In genomic region chr12:83775621-83776020, GRCm38 (mm10) we compare ENCODE assay signal across 20 mouse cellular contexts. TPM values are rescaled to one million over a fixed set of nuclear protein-coding genes. Genes with fewer than 3 reads are reported as not detected.
DNase-seq lines count a peak whose midpoint lies in the region; ATAC-seq and TF ChIP-seq lines count a peak whose summit lies in the region.
"Had no signal": no experiment of that assay in that cellular context is flagged by ENCODE, and none has a peak within 500 bp of the region (broad histone marks: within the 10 kb centered on the region; RNA-seq: fewer than 3 reads in every experiment).

No protein-coding gene starts in this region.

- no peak for ATAC-seq in hindbrain, postnatal 0 days
- ATAC-seq: forebrain, embryonic 13.5 days; forebrain, embryonic 15.5 days had no signal

- 0 out of 2 replicates have a peak, but pooled peaks cover 6% of the 10 kb centered on the region for H3K27me3 ChIP-seq in hindbrain, embryonic 10.5 days (ENCODE audit: insufficient read depth, poor library complexity, severe bottlenecking)
- no peaks in the 10 kb centered on the region for H3K27me3 ChIP-seq in hindbrain, postnatal 0 days (ENCODE audit: insufficient read depth, low read length)
- H3K27me3 ChIP-seq: embryonic facial prominence, embryonic 13.5 days; embryonic facial prominence, embryonic 15.5 days; forebrain, embryonic 13.5 days; forebrain, embryonic 15.5 days had no signal

- H3K4me3 ChIP-seq in hindbrain, embryonic 10.5 days = no peak overlapping the region
- H3K4me3 ChIP-seq in hindbrain, postnatal 0 days (ENCODE audit: low read length) = no peak overlapping the region
- H3K4me3 ChIP-seq: embryonic facial prominence, embryonic 13.5 days; embryonic facial prominence, embryonic 15.5 days; erythroblast, embryonic 14.5 days; forebrain, embryonic 13.5 days; forebrain, embryonic 15.5 days had no signal

- DNase-seq in cerebellum, postnatal 14 days = peak; percentile 58 to 59
- DNase-seq in cerebellum, adult 8-10 months = no peak
- no peak for DNase-seq in hindbrain, embryonic 10.5 days (ENCODE audit: low spot score)
- DNase-seq in hindbrain, postnatal 0 days (ENCODE audit: low spot score) = no peak
- DNase-seq: adrenal gland, adult 2 months; adrenal gland, postnatal 10 days; adrenal gland, postnatal 25 days; cerebellum, adult 11 months; cerebellum, adult 18-20 months; cerebellum, adult 9-11 months; cerebellum, postnatal 36 days; embryo, embryonic 11 days had no signal

- H3K27ac ChIP-seq in hindbrain, embryonic 10.5 days = peak overlapping the region; percentile 62
- H3K27ac ChIP-seq in hindbrain, postnatal 0 days = no peak overlapping the region
- H3K27ac ChIP-seq: embryonic facial prominence, embryonic 13.5 days; embryonic facial prominence, embryonic 15.5 days; forebrain, embryonic 13.5 days; forebrain, embryonic 15.5 days had no signal

- no peak overlapping the region for H3K4me2 ChIP-seq in hindbrain, postnatal 0 days (ENCODE audit: low read depth, low read length)
- H3K4me2 ChIP-seq: embryonic facial prominence, embryonic 13.5 days; embryonic facial prominence, embryonic 15.5 days; forebrain, embryonic 13.5 days; forebrain, embryonic 15.5 days had no signal

- no peaks in the 10 kb centered on the region for H3K36me3 ChIP-seq in hindbrain, embryonic 10.5 days
- no peaks in the 10 kb centered on the region for H3K36me3 ChIP-seq in hindbrain, postnatal 0 days (ENCODE audit: insufficient read depth, low read length)
- H3K36me3 ChIP-seq: embryonic facial prominence, embryonic 13.5 days; embryonic facial prominence, embryonic 15.5 days; forebrain, embryonic 15.5 days had no signal

- H3K9me3 ChIP-seq in hindbrain, embryonic 10.5 days = no peaks in the 10 kb centered on the region
- no peaks in the 10 kb centered on the region for H3K9me3 ChIP-seq in hindbrain, postnatal 0 days (ENCODE audit: low read length)
- H3K9me3 ChIP-seq: embryonic facial prominence, embryonic 13.5 days; embryonic facial prominence, embryonic 15.5 days; forebrain, embryonic 13.5 days; forebrain, embryonic 15.5 days had no signal

- peaks cover 24% of the 10 kb centered on the region for H3K4me1 ChIP-seq in hindbrain, embryonic 10.5 days (replicated peaks)
- no peaks in the 10 kb centered on the region for H3K4me1 ChIP-seq in hindbrain, postnatal 0 days (ENCODE audit: insufficient read depth, low read length)

- no peak overlapping the region for H3K9ac ChIP-seq in hindbrain, postnatal 0 days (replicated peaks; ENCODE audit: low read length)
- H3K9ac ChIP-seq: embryonic facial prominence, embryonic 13.5 days; embryonic facial prominence, embryonic 15.5 days; forebrain, embryonic 13.5 days; forebrain, embryonic 15.5 days had no signal

- TF ChIP-seq CTCF in hindbrain, postnatal 0 days (IDR thresholded peaks at IDR 0.05; ENCODE audit: low read depth) = no peak

- WGBS in hindbrain, embryonic 10.5 days = 53% methylated on average over 12 of the region's 12 CpGs
- 52% methylated on average over 12 of the region's 12 CpGs for WGBS in hindbrain, postnatal 0 days

RNA-seq across cellular contexts. Expression of gene Papln, which starts 12.2 kb away (rescaled TPM):
- 0.04 and 0.14 TPM in 2 replicates for polyA plus RNA-seq in hindbrain, embryonic 10.5 days (2016; fragmentation: Nextera tagmentation; extraction: Ambion mirVana)
- 3.0 and 4.9 TPM in 2 replicates for total RNA-seq in hindbrain, postnatal 0 days (2014; rRNA removed)
- polyA plus RNA-seq in hindbrain, postnatal 0 days (2015; fragmentation: Nextera tagmentation; extraction: Ambion mirVana) = 0.39 and 0.44 TPM in 2 replicates
- total RNA-seq: common myeloid progenitor, adult 5-6 weeks had no signal
- polyA plus RNA-seq: C2C12; embryonic facial prominence, embryonic 11.5 days; erythroblast, embryonic 14.5 days had no signal

Comparison
In these comparisons a context has a peak if more than half of its experiments do, and no peak if none do; other contexts are left out.
1. DNase-seq: peak in cerebellum, postnatal 14 days (2 of 2); none in cerebellum, adult 8-10 months (single experiment), hindbrain, embryonic 10.5 days (single experiment) and hindbrain, postnatal 0 days (single experiment).